Mouse (Mus musculus): ENCODE measurements around the gene Erc2.

The Erc2 gene

GRCm38 (mm10) chr14:28375642-28376091 lies 753.4 kb downstream of the Erc2 start:
- DNase-seq (ENCODE audit: low read depth, low spot score): no peak

- no peak for DNase-seq (ENCODE audit: low read depth, low spot score)
These were observed 754.1 kb downstream of the Erc2 start for GRCm38 (mm10) chr14:28376208-28376805.

GRCm38 (mm10) chr14:28377519-28377918 lies 755.3 kb downstream of the Erc2 start:
- no peak for DNase-seq (ENCODE audit: low read depth, low spot score)

GRCm38 (mm10) chr14:28380129-28380528 lies 757.9 kb downstream of the Erc2 start:
- DNase-seq (ENCODE audit: low read depth, low spot score): no peak

GRCm38 (mm10) chr14:28381801-28382550 lies 759.7 kb downstream of the Erc2 start:
- DNase-seq (ENCODE audit: low read depth, low spot score): no peak

GRCm38 (mm10) chr14:28386815-28387607 lies 764.8 kb downstream of the Erc2 start:
- DNase-seq (ENCODE audit: low read depth, low spot score): no peak

GRCm38 (mm10) chr14:28398915-28399314 lies 776.7 kb downstream of the Erc2 start:
- no peak for DNase-seq (ENCODE audit: low read depth, low spot score)

GRCm38 (mm10) chr14:28399897-28400296 lies 777.7 kb downstream of the Erc2 start:
- DNase-seq (ENCODE audit: low read depth, low spot score): no peak

- DNase-seq (ENCODE audit: low read depth, low spot score): no peak
These were observed 783.1 kb downstream of the Erc2 start for GRCm38 (mm10) chr14:28405277-28405840.

- DNase-seq (ENCODE audit: low read depth, low spot score): no peak
These were observed 787.2 kb downstream of the Erc2 start for GRCm38 (mm10) chr14:28409390-28409789.

- no peak for DNase-seq (ENCODE audit: low read depth, low spot score)
These were observed 787.6 kb downstream of the Erc2 start for GRCm38 (mm10) chr14:28409796-28410347.

GRCm38 (mm10) chr14:28410789-28411225 lies 788.6 kb downstream of the Erc2 start:
- DNase-seq (ENCODE audit: low read depth, low spot score): no peak

GRCm38 (mm10) chr14:28412252-28412995 lies 790.2 kb downstream of the Erc2 start:
- no peak for DNase-seq (ENCODE audit: low read depth, low spot score)

GRCm38 (mm10) chr14:28413516-28413915 lies 791.3 kb downstream of the Erc2 start:
- DNase-seq (ENCODE audit: low read depth, low spot score): no peak

GRCm38 (mm10) chr14:28417019-28417418 lies 794.8 kb downstream of the Erc2 start:
- no peak for DNase-seq (ENCODE audit: low read depth, low spot score)

- no peak for DNase-seq (ENCODE audit: low read depth, low spot score)
These were observed 796.3 kb downstream of the Erc2 start for GRCm38 (mm10) chr14:28418497-28418896.

GRCm38 (mm10) chr14:28419188-28419587 lies 797.0 kb downstream of the Erc2 start:
- DNase-seq (ENCODE audit: low read depth, low spot score): no peak

- DNase-seq (ENCODE audit: low read depth, low spot score): no peak
These were observed 798.4 kb downstream of the Erc2 start for GRCm38 (mm10) chr14:28420596-28420995.

- no peak for DNase-seq (ENCODE audit: low read depth, low spot score)
These were observed 804.4 kb downstream of the Erc2 start for GRCm38 (mm10) chr14:28426610-28427009.

GRCm38 (mm10) chr14:28431703-28432309 lies 809.6 kb downstream of the Erc2 start:
- DNase-seq (ENCODE audit: low read depth, low spot score): no peak

GRCm38 (mm10) chr14:28434996-28435395 lies 812.8 kb downstream of the Erc2 start:
- no peak for DNase-seq (ENCODE audit: low read depth, low spot score)
